Mouse (Mus musculus) thymus, adult 2 months (tissue): ENCODE results near the gene Panx2. TPM values are rescaled to one million over a fixed set of nuclear protein-coding genes. Genes with fewer than 3 reads are reported as not detected.

Experiments
- DNase-seq: peaks from one replicate; pipeline ENCODE4 v3.0.0; 2021
- H3K27ac ChIP-seq: fragments of 200-500 bp; 2 replicates; pipeline ENCODE4 v1.5.1; 2012; ENCODE audit warnings: low read length, control low read depth; ENCODE audit not compliant: control insufficient read depth, insufficient read depth
- H3K27me3 ChIP-seq: fragments of 200-500 bp; 2 replicates; pipeline ENCODE4 v1.6.1; 2012; ENCODE audit warnings: mild to moderate bottlenecking, low read length, moderate library complexity, mixed read lengths; ENCODE audit not compliant: control insufficient read depth, insufficient read depth
- H3K36me3 ChIP-seq: fragments of 200-500 bp; 2 replicates; pipeline ENCODE4 v1.6.1; 2012; ENCODE audit warnings: mild to moderate bottlenecking, low read length, moderate library complexity; ENCODE audit not compliant: control insufficient read depth, insufficient read depth
- H3K4me1 ChIP-seq: fragments of 200-500 bp; replicated peaks from 2 replicates; pipeline ENCODE4 v1.6.1; 2012; ENCODE audit warnings: low read length; ENCODE audit not compliant: control insufficient read depth, insufficient read depth
- H3K4me3 ChIP-seq: fragments of 200-500 bp; 2 replicates; pipeline ENCODE4 v1.5.1; 2012; ENCODE audit warnings: mild to moderate bottlenecking, low read length, control low read depth, moderate library complexity; ENCODE audit not compliant: control insufficient read depth, insufficient read depth
- CTCF ChIP-seq: fragments of 200-500 bp; IDR thresholded peaks from 2 replicates; pipeline ENCODE4 v1.5.1; 2012; ENCODE audit warnings: mild to moderate bottlenecking, control low read depth, low read length, moderate library complexity, borderline replicate concordance; ENCODE audit not compliant: control insufficient read depth, poor library complexity, insufficient read depth; ENCODE audit errors: extremely low read depth
- POLR2A ChIP-seq: fragments of 200-500 bp; IDR thresholded peaks from 2 replicates; pipeline ENCODE4 v1.6.1; 2012; ENCODE audit warnings: mild to moderate bottlenecking, low read length, control low read depth, moderate library complexity; ENCODE audit not compliant: control insufficient read depth, poor library complexity, insufficient read depth; ENCODE audit errors: extremely low read depth
- WGBS: fragments of 180-500 bp; shearing (Covaris S2); methylation state at CpG from one replicate; pipeline ENCODE4 v1.1.7; 2018; 5-methylcytosine and 5-hydroxymethylcytosine counted together
- polyA plus RNA-seq: library from polyadenylated mRNA; depleted of rRNA; stranded (reverse); fragments of >200 nt; gene quantifications from 2 replicates; pipeline ENCODE4 v1.2.3, GENCODE M21; 2012

Gene Panx2
- polyA plus RNA-seq, 1 experiment: 0.15 TPM

GRCm38 (mm10) chr15:89098616-89099015 lies 39.1 kb downstream of the Panx2 start:
- no peaks in the 10 kb centered on the region for H3K4me1 ChIP-seq
- no peak overlapping the region for H3K4me3 ChIP-seq
- no peak overlapping the region for H3K27ac ChIP-seq
- no peak for DNase-seq
- no peaks in the 10 kb centered on the region for H3K27me3 ChIP-seq
- H3K36me3 ChIP-seq: peaks cover 80% of the 10 kb centered on the region
- TF ChIP-seq CTCF (no peak), POLR2A (no peak)
- WGBS: 96% methylated on average over 7 of the region's 7 CpGs

GRCm38 (mm10) chr15:89100823-89101222 lies 41.3 kb downstream of the Panx2 start:
- Histone ChIP-seq H3K4me1 (no peaks in the 10 kb centered on the region), H3K36me3 (peaks cover 72% of the 10 kb centered on the region), H3K4me3 (no peak overlapping the region), H3K27ac (no peak overlapping the region), H3K27me3 (no peaks in the 10 kb centered on the region)
- 95% methylated on average over 12 of the region's 12 CpGs for WGBS
- DNase-seq: no peak
- no peak for TF ChIP-seq CTCF

GRCm38 (mm10) chr15:89102646-89103045 lies 43.1 kb downstream of the Panx2 start:
- Histone ChIP-seq H3K27me3 (no peaks in the 10 kb centered on the region), H3K4me1 (no peaks in the 10 kb centered on the region), H3K36me3 (peaks cover 61% of the 10 kb centered on the region), H3K27ac (no peak overlapping the region), H3K4me3 (no peak overlapping the region)
- WGBS: 96% methylated on average over 5 of the region's 5 CpGs
- TF ChIP-seq CTCF (no peak), POLR2A (no peak)
- DNase-seq: no peak

- WGBS: 95% methylated on average over 10 of the region's 10 CpGs
- H3K36me3 ChIP-seq: peaks cover 59% of the 10 kb centered on the region
Observed at GRCm38 (mm10) chr15:89103921-89104320, 44.4 kb downstream of the Panx2 start.

GRCm38 (mm10) chr15:89104425-89104824 lies 44.9 kb downstream of the Panx2 start:
- Histone ChIP-seq H3K36me3 (peaks cover 57% of the 10 kb centered on the region), H3K4me1 (no peaks in the 10 kb centered on the region), H3K4me3 (no peak overlapping the region), H3K27ac (no peak overlapping the region), H3K27me3 (no peaks in the 10 kb centered on the region)
- DNase-seq: no peak
- WGBS: 95% methylated on average over 8 of the region's 8 CpGs
- TF ChIP-seq CTCF (no peak), POLR2A (no peak)

More at GRCm38 (mm10) chr15:89103921-89104320, 44.4 kb downstream of the Panx2 start:
- H3K4me3 ChIP-seq: no peak overlapping the region
- no peaks in the 10 kb centered on the region for H3K27me3 ChIP-seq
- TF ChIP-seq POLR2A (no peak), CTCF (no peak)
- no peak overlapping the region for H3K27ac ChIP-seq
- DNase-seq: no peak
- H3K4me1 ChIP-seq: no peaks in the 10 kb centered on the region

- Histone ChIP-seq H3K4me1 (no peaks in the 10 kb centered on the region), H3K27ac (no peak overlapping the region), H3K27me3 (no peaks in the 10 kb centered on the region), H3K4me3 (no peak overlapping the region), H3K36me3 (peaks cover 50% of the 10 kb centered on the region)
- DNase-seq: no peak
- TF ChIP-seq POLR2A (no peak), CTCF (no peak)
- 97% methylated on average over 13 of the region's 13 CpGs for WGBS
Observed at GRCm38 (mm10) chr15:89106073-89106472, 46.5 kb downstream of the Panx2 start.

- TF ChIP-seq POLR2A (no peak), CTCF (no peak)
- Histone ChIP-seq H3K27me3 (no peaks in the 10 kb centered on the region), H3K4me1 (no peaks in the 10 kb centered on the region), H3K36me3 (peaks cover 41% of the 10 kb centered on the region), H3K27ac (no peak overlapping the region), H3K4me3 (no peak overlapping the region)
- WGBS: 93% methylated on average over 1 of the region's 1 CpGs
- DNase-seq: no peak
Observed at GRCm38 (mm10) chr15:89106976-89107375, 47.4 kb downstream of the Panx2 start.
